Mouse (Mus musculus): Measurements from ENCODE around the gene Vav1.

DNA sequence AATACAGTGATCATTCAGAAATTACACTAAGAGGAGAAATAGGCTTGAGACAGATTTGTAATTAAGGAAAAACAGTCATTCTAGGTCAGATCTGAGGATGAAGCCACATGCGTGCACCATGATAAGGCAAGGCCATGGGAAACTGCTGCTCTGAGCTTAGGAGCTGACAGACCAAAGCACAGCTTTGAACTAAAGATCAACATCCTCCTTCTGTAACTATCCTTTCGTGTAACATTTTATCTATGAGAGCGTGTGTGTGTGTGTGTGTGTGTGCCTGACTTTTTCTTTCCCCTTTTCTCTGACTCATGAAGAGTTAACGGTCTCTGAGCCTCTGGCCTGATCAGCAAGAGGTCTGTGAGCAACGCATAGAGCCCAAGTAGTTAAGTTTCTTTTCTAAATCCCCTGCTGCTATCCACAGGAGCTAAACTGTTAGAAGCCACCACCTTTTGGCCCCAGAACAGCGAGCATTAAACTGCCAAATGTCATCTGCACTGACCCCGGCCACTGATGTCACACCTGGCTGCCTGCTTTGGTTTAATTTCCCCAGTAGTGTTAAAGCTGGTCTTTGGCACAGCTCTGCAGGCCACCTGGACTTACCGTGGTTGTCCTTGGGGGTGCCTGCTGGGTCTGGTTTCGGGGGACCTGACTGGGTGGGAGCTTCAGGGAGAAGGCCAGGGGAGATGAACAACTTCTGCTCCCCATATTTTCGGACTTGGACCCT is 35.1 kb upstream of the Vav1 start:
- TF ChIP-seq CTCF (IDR thresholded peaks at IDR 0.05; ENCODE audit: low read depth), result no peak
- TF ChIP-seq EP300 (IDR thresholded peaks at IDR 0.05; ENCODE audit: low read depth), result no peak
